8 mouse cellular contexts compared by ENCODE assay signal in the genomic region with DNA sequence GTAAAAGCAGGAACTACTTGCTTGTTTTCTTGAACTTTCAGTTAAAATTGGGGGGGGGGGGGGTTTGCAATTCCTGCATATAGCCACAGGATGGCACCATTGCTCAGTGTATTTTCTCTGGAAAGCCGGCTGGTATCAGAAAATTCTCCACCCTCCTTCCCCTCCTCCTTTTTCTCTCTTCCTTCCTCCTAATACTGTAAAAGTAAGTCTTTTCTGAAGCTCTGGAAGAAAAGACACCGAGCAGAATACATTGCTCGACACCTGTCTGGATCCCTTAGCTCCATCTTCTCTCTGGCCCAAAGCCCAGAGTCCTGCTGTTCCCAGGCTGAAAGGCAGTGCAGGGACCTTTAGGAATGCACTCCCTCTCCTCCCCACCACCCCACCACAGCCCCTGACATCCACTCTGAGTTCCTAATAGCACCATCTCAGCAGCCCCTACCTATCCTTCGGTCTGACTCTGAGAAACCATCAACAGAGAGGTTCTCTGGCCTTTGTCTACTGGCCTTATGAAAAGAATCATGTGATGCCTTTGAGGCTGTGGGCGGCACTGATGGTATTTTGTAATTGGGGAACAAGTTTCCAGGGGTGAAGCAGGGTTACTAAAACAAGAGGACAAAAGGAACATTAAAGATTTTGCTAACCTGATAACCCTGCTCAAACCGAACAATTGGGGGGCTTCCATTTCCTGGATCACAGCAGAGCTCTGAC.
DNase-seq lines count a peak whose midpoint lies in the region; ATAC-seq and TF ChIP-seq lines count a peak whose summit lies in the region.

No protein-coding gene starts in this region.

- peak; percentile 22 for DNase-seq in liver
- DNase-seq in cerebellum, adult 9-11 months = peak; percentile 20
- DNase-seq in heart, embryonic 10.5 days (ENCODE audit: low spot score) = no peak
- DNase-seq in kidney, postnatal 14 days = peak; percentile 50
- DNase-seq in midbrain, postnatal 0 days (ENCODE audit: low spot score) = peak; percentile 63
- no peak for DNase-seq in right cerebral cortex, postnatal 25 days
- DNase-seq in ovary, postnatal 10 days (ENCODE audit: low spot score) = no peak

- peak; percentile 83 for TF ChIP-seq CTCF in midbrain, postnatal 0 days (IDR thresholded peaks at IDR 0.05)

- no peak overlapping the region for H3K9ac ChIP-seq in liver, embryonic 12.5 days
- H3K9ac ChIP-seq in midbrain, postnatal 0 days (replicated peaks; ENCODE audit: low read length, poor library complexity, severe bottlenecking) = no peak overlapping the region; the same call in 1 of the 2 replicates

- WGBS in liver, embryonic 12.5 days (ENCODE audit: insufficient replicate concordance) = 23% methylated on average over 6 of the region's 6 CpGs
- 26% methylated on average over 6 of the region's 6 CpGs for WGBS in heart, embryonic 10.5 days
- WGBS in midbrain, postnatal 0 days = 18% methylated on average over 6 of the region's 6 CpGs

- H3K36me3 ChIP-seq in liver, embryonic 12.5 days = no peaks in the 10 kb centered on the region
- H3K36me3 ChIP-seq in heart, embryonic 10.5 days = no peaks in the 10 kb centered on the region
- H3K36me3 ChIP-seq in midbrain, postnatal 0 days (ENCODE audit: insufficient read depth, low read length) = no peaks in the 10 kb centered on the region

- H3K4me1 ChIP-seq in liver, embryonic 12.5 days = no peaks in the 10 kb centered on the region
- peaks cover 40% of the 10 kb centered on the region for H3K4me1 ChIP-seq in heart, embryonic 10.5 days
- no peaks in the 10 kb centered on the region for H3K4me1 ChIP-seq in midbrain, postnatal 0 days (ENCODE audit: insufficient read depth, low read length)

- H3K4me2 ChIP-seq in liver, embryonic 12.5 days = no peak overlapping the region
- peak overlapping the region; percentile 26; the same call in 1 of the 2 replicates for H3K4me2 ChIP-seq in midbrain, postnatal 0 days (ENCODE audit: low read depth, low read length, poor library complexity, severe bottlenecking)

- H3K27ac ChIP-seq in liver, embryonic 12.5 days = no peak overlapping the region
- H3K27ac ChIP-seq in heart, embryonic 10.5 days = peak overlapping the region; percentile 75
- no peak overlapping the region for H3K27ac ChIP-seq in midbrain, postnatal 0 days (ENCODE audit: low read depth, low read length)

- no peak for ATAC-seq in liver, embryonic 12.5 days
- peak; percentile 61 for ATAC-seq in midbrain, postnatal 0 days (ENCODE audit: low FRiP score)

- no peaks in the 10 kb centered on the region for H3K9me3 ChIP-seq in liver, embryonic 12.5 days (replicated peaks)
- no peaks in the 10 kb centered on the region for H3K9me3 ChIP-seq in heart, embryonic 10.5 days
- no peaks in the 10 kb centered on the region for H3K9me3 ChIP-seq in midbrain, postnatal 0 days (ENCODE audit: low read length)

- no peak overlapping the region for H3K4me3 ChIP-seq in liver, embryonic 12.5 days
- H3K4me3 ChIP-seq in heart, embryonic 10.5 days = no peak overlapping the region
- no peak overlapping the region for H3K4me3 ChIP-seq in midbrain, postnatal 0 days (ENCODE audit: low read depth, low read length)

- 0 out of 2 replicates have a peak, but pooled peaks cover 2% of the 10 kb centered on the region for H3K27me3 ChIP-seq in liver, embryonic 12.5 days (replicated peaks)
- H3K27me3 ChIP-seq in heart, embryonic 10.5 days (ENCODE audit: insufficient read depth, poor library complexity, severe bottlenecking) = no peaks in the 10 kb centered on the region
- H3K27me3 ChIP-seq in midbrain, postnatal 0 days (ENCODE audit: insufficient read depth, low read length) = no peaks in the 10 kb centered on the region

Comparison
In these comparisons a context has a peak if more than half of its experiments do, and no peak if none do; other contexts are left out.
1. DNase-seq: peak in liver (single experiment), cerebellum, adult 9-11 months (single experiment), kidney, postnatal 14 days (single experiment) and midbrain, postnatal 0 days (single experiment); none in heart, embryonic 10.5 days (single experiment), right cerebral cortex, postnatal 25 days (single experiment) and ovary, postnatal 10 days (single experiment).